Mouse (Mus musculus): ENCODE measurements around the gene Erp29. TPM values are rescaled to one million over a fixed set of nuclear protein-coding genes. Genes with fewer than 3 reads are reported as not detected.

Erp29 gene
- polyA plus RNA-seq, 1 experiment from 2014 or later, result 187 TPM

DNA sequence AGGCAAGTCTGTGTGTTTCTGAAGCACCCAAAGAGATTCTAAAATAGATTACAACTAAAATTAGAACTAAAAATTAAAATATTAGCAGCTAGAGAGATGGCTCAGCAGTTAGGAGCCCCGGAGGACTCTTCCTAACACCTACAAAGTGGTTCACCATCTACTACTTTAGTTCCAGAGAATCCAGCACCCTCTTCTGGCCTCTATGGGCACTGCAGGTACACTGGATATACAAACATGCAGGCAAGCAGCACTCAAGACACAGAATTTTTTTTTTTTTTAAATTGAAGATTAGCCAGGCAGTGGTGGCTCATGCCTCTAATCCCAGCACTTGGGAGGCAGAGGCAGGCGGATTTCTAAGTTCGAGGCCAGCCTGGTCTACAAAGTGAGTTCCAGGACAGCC, 8.8 kb downstream of the Erp29 start:
- H3K4me1 ChIP-seq (replicated peaks), result no peaks in the 10 kb centered on the region
- H3K9me3 ChIP-seq, result no peaks in the 10 kb centered on the region
- no peak overlapping the region for H3K9ac ChIP-seq
- no peak for ATAC-seq (ENCODE audit: low FRiP score, low read depth)
- H3K4me2 ChIP-seq, result no peak overlapping the region
- no peak overlapping the region for H3K4me3 ChIP-seq
- H3K27ac ChIP-seq (replicated peaks), result no peak overlapping the region
- H3K36me3 ChIP-seq, result peaks cover 86% of the 10 kb centered on the region
- H3K27me3 ChIP-seq, result no peaks in the 10 kb centered on the region
- 97% methylated on average over 3 of the region's 3 CpGs for WGBS

DNA sequence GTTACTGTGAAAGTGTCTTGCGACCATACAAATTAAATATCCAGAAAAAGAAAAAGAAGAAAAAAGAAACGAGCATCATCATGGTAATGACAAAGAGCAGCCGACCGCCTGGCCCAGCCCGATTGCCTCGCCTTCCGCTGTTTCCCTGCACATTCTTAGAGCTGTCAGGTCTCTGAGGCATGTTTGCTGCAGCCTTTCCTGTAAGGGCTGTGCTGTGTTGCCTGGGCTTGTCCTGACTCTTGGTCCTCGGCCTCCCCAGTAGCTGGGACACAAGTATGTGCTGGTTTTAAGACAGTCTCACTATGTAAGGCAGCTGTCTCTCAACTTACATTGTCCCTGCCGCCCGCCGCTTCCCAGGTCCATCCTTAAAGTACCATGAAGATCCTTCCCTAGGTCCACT, 13.6 kb downstream of the Erp29 start:
- Histone ChIP-seq H3K27me3 (no peaks in the 10 kb centered on the region), H3K4me2 (no peak overlapping the region), H3K27ac (replicated peaks) (no peak overlapping the region), H3K9ac (no peak overlapping the region), H3K36me3 (peaks cover 85% of the 10 kb centered on the region), H3K4me3 (no peak overlapping the region), H3K4me1 (replicated peaks) (no peaks in the 10 kb centered on the region), H3K9me3 (no peaks in the 10 kb centered on the region)
- no peak for ATAC-seq (ENCODE audit: low FRiP score, low read depth)
- WGBS, result 93% methylated on average over 11 of the region's 11 CpGs

DNA sequence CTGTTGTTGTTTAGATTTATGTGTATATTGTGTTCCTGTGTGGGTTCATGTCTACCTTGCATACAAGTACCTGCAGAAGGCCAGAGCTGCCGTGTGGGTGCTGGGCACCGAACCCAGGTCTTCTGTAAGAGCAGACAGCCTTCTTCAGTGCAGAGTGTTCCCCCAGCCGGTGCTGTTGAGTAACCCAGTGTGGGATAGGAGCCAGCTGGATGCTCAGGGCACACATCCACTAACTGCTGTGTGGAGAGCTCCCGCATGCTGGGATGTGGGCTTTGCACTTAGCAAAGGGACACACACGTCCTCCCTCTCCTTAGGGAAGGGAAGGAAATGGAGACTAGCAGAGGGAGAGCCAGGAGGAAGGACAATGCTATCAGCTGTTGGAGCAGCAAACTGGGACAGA, 14.2 kb downstream of the Erp29 start:
- ATAC-seq (ENCODE audit: low FRiP score, low read depth), result no peak
- Histone ChIP-seq H3K27ac (replicated peaks) (no peak overlapping the region), H3K9ac (no peak overlapping the region), H3K9me3 (no peaks in the 10 kb centered on the region), H3K4me1 (replicated peaks) (no peaks in the 10 kb centered on the region), H3K27me3 (no peaks in the 10 kb centered on the region), H3K4me2 (no peak overlapping the region), H3K36me3 (peaks cover 85% of the 10 kb centered on the region), H3K4me3 (no peak overlapping the region)
- WGBS, result 90% methylated on average over 5 of the region's 5 CpGs

DNA sequence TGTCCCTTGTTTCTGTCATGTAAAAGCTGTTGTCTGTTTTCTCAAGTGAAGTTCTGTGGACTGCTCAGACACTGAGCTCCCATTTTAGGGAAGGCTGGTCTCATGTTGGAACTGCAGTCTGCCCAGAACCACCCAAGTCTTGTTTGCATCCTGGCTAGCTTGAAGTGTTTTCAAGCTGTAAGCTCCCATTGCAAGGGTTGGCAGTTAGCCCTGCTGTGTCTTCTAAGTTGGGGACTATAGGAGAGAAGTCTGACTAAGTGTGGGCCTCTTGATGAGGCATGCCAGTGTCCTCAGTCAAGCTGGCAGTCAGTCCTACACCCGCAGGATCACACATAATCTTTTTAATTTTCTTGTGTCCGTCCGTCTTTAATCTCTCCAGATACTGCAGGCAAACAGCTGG, 23.4 kb downstream of the Erp29 start:
- no peaks in the 10 kb centered on the region for H3K4me1 ChIP-seq (replicated peaks)
- H3K36me3 ChIP-seq, result peaks cover 92% of the 10 kb centered on the region
- H3K27ac ChIP-seq (replicated peaks), result no peak overlapping the region
- 88% methylated on average over 3 of the region's 3 CpGs for WGBS
- no peaks in the 10 kb centered on the region for H3K27me3 ChIP-seq
- H3K4me3 ChIP-seq, result no peak overlapping the region
- no peak overlapping the region for H3K9ac ChIP-seq
- H3K9me3 ChIP-seq, result no peaks in the 10 kb centered on the region
- H3K4me2 ChIP-seq, result no peak overlapping the region
- ATAC-seq (ENCODE audit: low FRiP score, low read depth), result no peak

DNA sequence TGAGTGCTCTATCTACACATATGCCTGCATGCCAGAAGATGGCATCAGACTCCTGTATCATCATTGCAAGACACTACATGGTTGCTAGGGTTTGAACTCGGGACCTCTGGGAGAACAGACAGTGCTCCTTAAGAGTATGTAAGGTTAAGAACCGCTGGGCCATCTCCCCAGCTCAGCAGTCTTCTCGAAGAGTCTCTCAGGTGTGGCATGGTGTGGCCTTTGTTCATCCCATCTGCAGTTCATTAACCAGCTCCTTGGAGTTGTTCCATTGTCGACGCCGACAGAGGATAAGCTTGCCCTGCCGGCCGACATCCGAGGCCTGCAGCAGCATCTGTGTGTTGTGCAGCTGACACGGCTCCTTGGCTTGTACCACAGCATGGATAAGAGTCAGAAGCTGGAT, 29.0 kb downstream of the Erp29 start:
- 91% methylated on average over 10 of the region's 10 CpGs for WGBS
- no peak for ATAC-seq (ENCODE audit: low FRiP score, low read depth)
- Histone ChIP-seq H3K27me3 (no peaks in the 10 kb centered on the region), H3K4me2 (no peak overlapping the region), H3K4me3 (no peak overlapping the region), H3K9me3 (no peaks in the 10 kb centered on the region), H3K9ac (no peak overlapping the region), H3K27ac (replicated peaks) (no peak overlapping the region), H3K4me1 (replicated peaks) (no peaks in the 10 kb centered on the region), H3K36me3 (peaks cover 86% of the 10 kb centered on the region)

DNA sequence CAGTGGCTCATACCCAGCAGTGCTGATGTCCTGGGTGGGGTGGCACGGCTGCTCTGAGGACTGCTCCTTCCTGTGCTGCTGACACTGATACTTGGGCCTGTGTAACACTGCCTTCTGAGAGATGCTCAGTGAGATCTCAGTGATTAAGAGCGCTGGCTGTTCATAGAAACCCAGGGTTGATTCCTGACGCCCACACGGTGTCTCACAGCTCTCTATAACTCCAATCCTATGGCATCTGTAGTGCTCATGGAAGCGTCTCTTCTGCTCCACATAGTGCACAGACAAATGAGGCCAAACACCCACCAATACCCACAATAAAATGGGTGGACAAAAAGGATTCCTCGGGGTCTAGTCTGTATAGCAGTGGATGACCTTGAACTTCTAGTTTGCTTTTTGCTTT, 29.5 kb downstream of the Erp29 start:
- no peak for ATAC-seq (ENCODE audit: low FRiP score, low read depth)
- Histone ChIP-seq H3K27ac (replicated peaks) (no peak overlapping the region), H3K36me3 (peaks cover 86% of the 10 kb centered on the region), H3K4me1 (replicated peaks) (no peaks in the 10 kb centered on the region), H3K9me3 (no peaks in the 10 kb centered on the region), H3K4me2 (no peak overlapping the region), H3K9ac (no peak overlapping the region), H3K4me3 (no peak overlapping the region), H3K27me3 (no peaks in the 10 kb centered on the region)
- 90% methylated on average over 6 of the region's 6 CpGs for WGBS

DNA sequence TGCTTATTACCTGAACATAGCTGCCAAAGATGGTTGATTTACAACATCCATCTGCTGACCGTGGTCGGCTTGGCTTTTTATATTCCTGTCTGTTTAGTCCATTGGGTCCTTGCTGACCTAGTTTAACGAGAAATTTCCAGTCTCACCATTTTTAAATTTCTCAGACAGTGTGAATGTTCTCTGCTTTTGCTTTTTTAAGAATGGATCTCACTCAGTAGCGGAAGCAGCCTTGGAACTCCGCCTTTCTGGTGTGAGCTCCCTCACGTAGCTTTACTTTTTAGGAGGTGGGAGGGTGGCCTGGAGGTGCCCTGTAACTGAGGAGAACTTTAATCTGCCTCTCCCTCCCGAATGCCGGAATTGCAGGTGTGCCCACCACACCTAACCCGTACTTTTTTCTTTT, 31.6 kb downstream of the Erp29 start:
- H3K9me3 ChIP-seq, result no peaks in the 10 kb centered on the region

DNA sequence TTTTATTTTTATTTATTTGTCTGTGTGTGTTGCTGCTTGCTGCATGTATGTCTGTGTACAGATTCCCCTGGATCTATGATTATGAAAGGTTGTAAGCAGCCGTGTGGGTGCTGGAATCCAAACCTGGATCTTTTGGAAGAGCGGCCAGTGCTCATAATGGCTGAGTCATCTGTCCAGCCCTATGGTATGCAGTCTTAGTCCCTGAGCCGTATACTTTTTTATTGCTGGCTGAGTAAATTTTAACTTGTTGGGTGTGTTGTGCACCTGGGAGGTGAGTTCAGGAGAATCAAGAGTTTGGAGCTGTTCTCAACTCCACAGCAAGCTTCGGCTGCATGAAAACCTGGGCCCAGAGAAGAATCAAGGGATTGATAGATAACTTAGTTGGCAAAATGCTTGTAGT, 41.3 kb downstream of the Erp29 start:
- Histone ChIP-seq H3K4me2 (no peak overlapping the region), H3K36me3 (peaks cover 64% of the 10 kb centered on the region), H3K4me3 (no peak overlapping the region), H3K4me1 (replicated peaks) (no peaks in the 10 kb centered on the region), H3K9me3 (no peaks in the 10 kb centered on the region), H3K27me3 (no peaks in the 10 kb centered on the region), H3K9ac (no peak overlapping the region), H3K27ac (replicated peaks) (no peak overlapping the region)
- WGBS, result 97% methylated on average over 4 of the region's 4 CpGs
- no peak for ATAC-seq (ENCODE audit: low FRiP score, low read depth)

More for the DNA sequence above, 31.6 kb downstream of the Erp29 start:
- no peak overlapping the region for H3K9ac ChIP-seq
- no peak for ATAC-seq (ENCODE audit: low FRiP score, low read depth)
- no peaks in the 10 kb centered on the region for H3K27me3 ChIP-seq
- no peak overlapping the region for H3K4me2 ChIP-seq
- 94% methylated on average over 9 of the region's 9 CpGs for WGBS
- no peaks in the 10 kb centered on the region for H3K4me1 ChIP-seq (replicated peaks)
- no peak overlapping the region for H3K4me3 ChIP-seq
- H3K36me3 ChIP-seq, result peaks cover 87% of the 10 kb centered on the region
- H3K27ac ChIP-seq (replicated peaks), result no peak overlapping the region

DNA sequence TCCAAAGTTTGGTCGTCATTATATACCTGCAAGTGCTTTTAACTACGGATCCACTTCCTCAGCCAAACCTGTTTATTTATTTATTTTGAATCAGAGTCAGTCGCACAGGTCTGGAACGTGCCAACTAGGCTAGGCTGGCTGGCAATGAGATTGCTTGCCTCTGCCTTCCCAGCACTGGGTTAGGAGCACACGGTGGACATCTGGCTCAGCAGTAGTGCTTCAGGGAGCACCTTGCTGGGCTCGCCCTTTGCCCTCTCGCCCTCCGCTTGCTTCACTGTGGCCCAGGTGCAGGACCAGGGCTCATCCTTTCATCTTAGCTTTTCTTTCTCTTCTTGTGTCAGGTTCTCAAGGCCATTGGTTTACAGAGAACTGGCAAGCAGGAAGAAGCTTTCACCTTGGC, 44.5 kb downstream of the Erp29 start:
- Histone ChIP-seq H3K27ac (replicated peaks) (no peak overlapping the region), H3K27me3 (no peaks in the 10 kb centered on the region), H3K36me3 (peaks cover 37% of the 10 kb centered on the region), H3K9ac (no peak overlapping the region), H3K4me2 (no peak overlapping the region), H3K4me1 (replicated peaks) (no peaks in the 10 kb centered on the region), H3K4me3 (no peak overlapping the region), H3K9me3 (no peaks in the 10 kb centered on the region)
- no peak for ATAC-seq (ENCODE audit: low FRiP score, low read depth)
- WGBS, result 91% methylated on average over 8 of the region's 8 CpGs

DNA sequence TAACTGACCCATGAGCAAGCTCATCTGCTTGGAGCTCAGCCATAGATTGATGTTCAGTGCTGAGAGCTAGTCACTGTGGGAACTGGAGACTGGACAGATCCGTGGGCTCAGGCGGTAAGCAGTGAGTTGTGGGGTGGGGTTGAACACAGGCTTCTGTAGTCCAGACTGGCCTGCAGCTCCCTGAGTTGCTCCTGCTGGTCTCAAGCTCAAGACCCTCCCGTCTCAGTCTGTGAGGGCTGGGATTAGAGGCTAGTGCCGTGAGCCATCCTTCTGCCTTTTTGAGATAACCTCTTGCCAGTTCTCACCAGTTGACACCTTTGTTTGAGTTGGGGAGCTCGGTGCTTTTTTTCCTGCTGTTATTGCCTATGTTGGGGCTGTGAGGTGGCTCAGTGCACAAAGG, 51.5 kb downstream of the Erp29 start:
- WGBS, result 96% methylated on average over 5 of the region's 5 CpGs
- Histone ChIP-seq H3K36me3 (no peaks in the 10 kb centered on the region; the same call in 1 of the 2 replicates), H3K27me3 (no peaks in the 10 kb centered on the region), H3K27ac (replicated peaks) (no peak overlapping the region), H3K9me3 (no peaks in the 10 kb centered on the region), H3K9ac (no peak overlapping the region), H3K4me1 (replicated peaks) (peaks cover 34% of the 10 kb centered on the region), H3K4me2 (no peak overlapping the region), H3K4me3 (no peak overlapping the region)
- ATAC-seq (ENCODE audit: low FRiP score, low read depth), result no peak

DNA sequence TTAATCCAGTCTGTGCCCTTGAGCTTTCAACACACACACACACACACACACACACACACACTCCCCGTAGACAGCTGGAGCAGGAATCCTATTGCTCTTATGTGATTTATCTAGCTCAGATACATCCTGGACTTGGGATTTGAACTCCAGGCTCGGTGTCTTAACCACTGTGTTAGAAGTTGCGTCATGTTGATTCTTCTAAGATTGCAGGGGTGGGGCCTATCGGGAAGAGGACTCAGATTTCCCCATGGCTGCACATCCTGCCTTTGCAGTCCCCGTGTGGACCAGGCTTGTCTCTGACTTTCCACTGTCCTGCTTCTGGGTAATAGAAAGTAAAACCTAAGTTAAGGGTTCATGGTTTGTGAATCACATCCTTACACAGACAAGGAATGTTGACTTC, 52.2 kb downstream of the Erp29 start:
- H3K4me1 ChIP-seq (replicated peaks), result peaks cover 34% of the 10 kb centered on the region
- H3K36me3 ChIP-seq, result no peaks in the 10 kb centered on the region; the same call in 1 of the 2 replicates
- WGBS, result 74% methylated on average over 5 of the region's 5 CpGs
- no peak overlapping the region for H3K4me3 ChIP-seq
- no peak for ATAC-seq (ENCODE audit: low FRiP score, low read depth)
- no peaks in the 10 kb centered on the region for H3K27me3 ChIP-seq
- H3K4me2 ChIP-seq, result no peak overlapping the region
- no peaks in the 10 kb centered on the region for H3K9me3 ChIP-seq
- no peak overlapping the region for H3K27ac ChIP-seq (replicated peaks)
- no peak overlapping the region for H3K9ac ChIP-seq

DNA sequence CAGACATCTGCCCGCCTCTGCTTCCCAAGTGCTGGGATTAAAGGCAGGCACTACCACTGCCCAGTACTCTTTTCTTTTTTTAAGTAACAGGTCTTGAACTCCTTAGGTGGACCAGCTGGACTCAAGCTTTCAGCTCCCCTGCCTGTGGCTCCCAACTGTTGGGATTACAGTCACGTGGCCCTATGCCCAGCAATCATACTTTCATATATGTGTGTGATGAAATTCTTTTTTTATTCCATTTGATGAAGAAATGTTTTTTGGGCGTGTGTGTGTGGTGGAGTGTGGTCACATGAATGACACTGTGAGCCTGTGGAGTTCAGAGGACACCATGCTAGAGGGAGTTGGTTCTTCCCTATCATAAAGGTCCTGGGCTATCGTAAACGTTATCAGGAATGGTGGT, 52.8 kb downstream of the Erp29 start:
- no peaks in the 10 kb centered on the region for H3K9me3 ChIP-seq
- H3K9ac ChIP-seq, result no peak overlapping the region
- peak overlapping the region; percentile 87 for H3K4me2 ChIP-seq
- H3K4me1 ChIP-seq (replicated peaks), result peaks cover 34% of the 10 kb centered on the region
- H3K27me3 ChIP-seq, result no peaks in the 10 kb centered on the region
- ATAC-seq (ENCODE audit: low FRiP score, low read depth), result no peak
- no peak overlapping the region; the same call in 1 of the 2 replicates for H3K4me3 ChIP-seq
- no peaks in the 10 kb centered on the region; the same call in 1 of the 2 replicates for H3K36me3 ChIP-seq
- no peak overlapping the region for H3K27ac ChIP-seq (replicated peaks)
- 91% methylated on average over 5 of the region's 5 CpGs for WGBS

DNA sequence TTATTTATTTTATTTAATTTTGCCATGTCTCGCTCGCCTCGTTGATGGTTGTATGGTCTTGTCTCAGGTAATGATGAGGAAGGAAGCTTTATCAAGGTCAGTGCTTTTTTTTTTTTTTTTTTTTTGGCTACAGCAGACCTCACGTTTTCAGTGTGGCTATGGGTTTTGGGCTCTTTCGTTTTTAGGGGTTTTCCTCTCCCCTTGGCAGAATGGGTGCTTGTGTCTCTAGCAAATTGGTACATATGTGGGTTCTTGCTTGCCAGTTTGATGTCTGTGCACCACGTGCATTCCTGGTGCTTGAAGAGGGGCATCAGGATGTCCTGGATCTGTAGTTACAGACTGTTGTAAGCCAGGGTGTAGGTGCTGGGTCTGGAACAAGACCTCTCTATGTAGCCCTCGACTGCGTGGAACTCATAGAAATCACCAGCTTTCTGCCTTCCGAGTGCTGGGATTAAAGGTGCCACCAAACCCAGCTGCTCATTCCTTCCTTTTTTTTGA, 53.3 kb downstream of the Erp29 start:
- no peak for ATAC-seq (ENCODE audit: low FRiP score, low read depth)
- Histone ChIP-seq H3K27ac (replicated peaks) (0 out of 2 replicates have a peak overlapping the region, but pooled peaks have one; percentile 82), H3K4me3 (peak overlapping the region; percentile 98), H3K27me3 (no peaks in the 10 kb centered on the region), H3K4me1 (replicated peaks) (peaks cover 34% of the 10 kb centered on the region), H3K9me3 (no peaks in the 10 kb centered on the region), H3K4me2 (peak overlapping the region; percentile 87), H3K9ac (peak overlapping the region; percentile 95), H3K36me3 (no peaks in the 10 kb centered on the region; the same call in 1 of the 2 replicates)
- WGBS, result 66% methylated on average over 9 of the region's 9 CpGs

Measured in hindbrain, embryonic 15.5 days (tissue).